Mouse (Mus musculus): ENCODE measurements around the gene Hpse. TPM values are rescaled to one million over a fixed set of nuclear protein-coding genes. Genes with fewer than 3 reads are reported as not detected.

The Hpse gene
- 1 to 10 TPM in 1 of 4 experiments, under 1 TPM in 3; 0.33 to 1.3 (median 0.88) TPM for total RNA-seq (2022)

- DNase-seq (ENCODE audit: low spot score in 2 of 2): no peak
These were observed at the start of gene Hpse for GRCm38 (mm10) chr5:100719235-100720088. Hpse (minus strand) TSS chr5:100719716.

- no peak for DNase-seq (ENCODE audit: low spot score in 2 of 2)
These were observed 46.5 kb upstream of the Hpse start for GRCm38 (mm10) chr5:100766026-100766425.

- no peak for DNase-seq (ENCODE audit: low spot score in 2 of 2)
These were observed 42.2 kb upstream of the Hpse start for GRCm38 (mm10) chr5:100761736-100762135.

GRCm38 (mm10) chr5:100760049-100760663 lies 40.6 kb upstream of the Hpse start:
- no peak for DNase-seq (ENCODE audit: low spot score in 2 of 2)

GRCm38 (mm10) chr5:100758121-100758520 lies 38.6 kb upstream of the Hpse start:
- no peak for DNase-seq (ENCODE audit: low spot score in 2 of 2)

- no peak for DNase-seq (ENCODE audit: low spot score in 2 of 2)
These were observed 33.9 kb upstream of the Hpse start for GRCm38 (mm10) chr5:100753407-100753806.

- no peak for DNase-seq (ENCODE audit: low spot score in 2 of 2)
These were observed 32.1 kb upstream of the Hpse start for GRCm38 (mm10) chr5:100751655-100752054.

GRCm38 (mm10) chr5:100750617-100751255 lies 31.2 kb upstream of the Hpse start:
- DNase-seq (ENCODE audit: low spot score in 2 of 2): no peak

GRCm38 (mm10) chr5:100738802-100739201 lies 19.3 kb upstream of the Hpse start:
- DNase-seq (ENCODE audit: low spot score in 2 of 2): no peak

GRCm38 (mm10) chr5:100736919-100737318 lies 17.4 kb upstream of the Hpse start:
- DNase-seq (ENCODE audit: low spot score in 2 of 2): no peak

- no peak for DNase-seq (ENCODE audit: low spot score in 2 of 2)
These were observed 15.0 kb upstream of the Hpse start for GRCm38 (mm10) chr5:100734535-100734934.

- DNase-seq (ENCODE audit: low spot score in 2 of 2): no peak
These were observed 9.2 kb upstream of the Hpse start for GRCm38 (mm10) chr5:100728757-100729156.

- DNase-seq (ENCODE audit: low spot score in 2 of 2): no peak
These were observed 6.5 kb upstream of the Hpse start for GRCm38 (mm10) chr5:100726001-100726400.

GRCm38 (mm10) chr5:100716762-100717161 lies 2.8 kb downstream of the Hpse start:
- no peak for DNase-seq (ENCODE audit: low spot score in 2 of 2)

GRCm38 (mm10) chr5:100711219-100711618 lies 8.3 kb downstream of the Hpse start:
- DNase-seq (ENCODE audit: low spot score in 2 of 2): no peak

- no peak for DNase-seq (ENCODE audit: low spot score in 2 of 2)
These were observed 9.5 kb downstream of the Hpse start for GRCm38 (mm10) chr5:100710012-100710411.

- DNase-seq (ENCODE audit: low spot score in 2 of 2): no peak
These were observed 10.5 kb downstream of the Hpse start for GRCm38 (mm10) chr5:100709035-100709434.

GRCm38 (mm10) chr5:100706675-100707074 lies 12.8 kb downstream of the Hpse start:
- no peak for DNase-seq (ENCODE audit: low spot score in 2 of 2)

GRCm38 (mm10) chr5:100704272-100704671 lies 15.2 kb downstream of the Hpse start:
- DNase-seq (ENCODE audit: low spot score in 2 of 2): no peak

GRCm38 (mm10) chr5:100702325-100702724 lies 17.2 kb downstream of the Hpse start:
- DNase-seq (ENCODE audit: low spot score in 2 of 2): no peak

- no peak for DNase-seq (ENCODE audit: low spot score in 2 of 2)
These were observed 18.5 kb downstream of the Hpse start for GRCm38 (mm10) chr5:100700861-100701620.

GRCm38 (mm10) chr5:100697886-100698285 lies 21.6 kb downstream of the Hpse start:
- no peak for DNase-seq (ENCODE audit: low spot score in 2 of 2)
